Mouse (Mus musculus): ENCODE results near the gene Slco3a1.
A peak's percentile ranks its signal among the peaks of the same experiment; 100 is the strongest.

Gene Slco3a1

DNA sequence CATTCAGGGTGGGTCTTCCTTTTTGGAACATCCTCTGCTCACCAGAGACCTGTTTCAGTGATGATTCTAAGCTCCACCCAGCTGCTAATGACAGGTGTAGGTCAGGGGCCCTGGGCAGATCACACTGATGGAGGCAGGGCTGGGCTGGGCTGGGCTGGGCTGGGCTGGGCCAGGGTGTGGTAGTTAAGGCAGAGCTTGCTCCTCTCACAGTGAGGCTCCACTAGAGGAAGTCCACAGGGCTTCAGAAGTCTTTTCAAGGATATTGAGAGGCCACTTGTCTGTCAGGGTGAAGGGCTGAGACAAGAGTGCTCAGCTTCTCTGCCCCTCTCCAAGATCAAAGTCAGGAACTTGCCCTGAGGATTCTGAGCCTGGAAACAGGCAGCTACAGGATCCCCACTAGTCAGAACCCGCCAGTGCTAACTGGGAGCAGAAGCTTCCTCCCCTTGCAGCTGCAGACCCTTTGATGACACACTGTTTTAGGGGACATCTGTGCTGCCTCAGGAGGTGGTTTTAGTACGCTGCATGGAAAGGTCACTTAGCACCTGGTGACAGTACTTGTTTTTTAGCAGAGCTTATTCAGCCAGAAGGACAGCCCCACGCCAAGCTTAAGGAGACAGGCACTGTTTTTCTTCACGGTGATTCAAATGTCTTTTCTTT is 213.3 kb downstream of the Slco3a1 start:
- DNase-seq, result no peak

GRCm38 (mm10) chr7:74340419-74340954 is 214.1 kb downstream of the Slco3a1 start:
- no peak for DNase-seq

- DNase-seq, result peak; percentile 59 to 76
Measured at GRCm38 (mm10) chr7:74337677-74338420, 216.7 kb downstream of the Slco3a1 start.

DNA sequence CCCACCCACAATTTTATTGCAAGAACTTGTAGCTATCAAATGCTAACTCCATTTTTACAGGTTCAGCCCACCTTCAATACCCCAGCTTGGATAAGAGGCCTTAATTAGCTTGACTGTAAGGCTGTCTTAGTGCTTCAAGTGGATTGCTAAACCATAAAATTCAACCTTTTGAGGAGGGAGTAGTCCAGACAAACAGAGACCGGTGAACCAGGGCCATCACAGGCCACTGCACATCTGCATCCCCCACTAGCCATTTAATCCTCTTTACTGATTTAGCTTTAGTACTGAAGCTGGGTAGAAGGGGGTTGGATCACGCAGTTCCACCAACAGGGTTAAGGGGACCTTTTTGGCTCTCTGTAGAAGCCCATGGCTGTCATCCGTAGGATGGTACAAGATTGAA is 222.3 kb downstream of the Slco3a1 start:
- no peak for DNase-seq

GRCm38 (mm10) chr7:74330858-74331726 is 223.5 kb downstream of the Slco3a1 start:
- no peak for DNase-seq

- DNase-seq, result no peak
Measured at GRCm38 (mm10) chr7:74330117-74330857, 224.3 kb downstream of the Slco3a1 start.

GRCm38 (mm10) chr7:74329004-74329403 is 225.6 kb downstream of the Slco3a1 start:
- DNase-seq, result no peak

DNA sequence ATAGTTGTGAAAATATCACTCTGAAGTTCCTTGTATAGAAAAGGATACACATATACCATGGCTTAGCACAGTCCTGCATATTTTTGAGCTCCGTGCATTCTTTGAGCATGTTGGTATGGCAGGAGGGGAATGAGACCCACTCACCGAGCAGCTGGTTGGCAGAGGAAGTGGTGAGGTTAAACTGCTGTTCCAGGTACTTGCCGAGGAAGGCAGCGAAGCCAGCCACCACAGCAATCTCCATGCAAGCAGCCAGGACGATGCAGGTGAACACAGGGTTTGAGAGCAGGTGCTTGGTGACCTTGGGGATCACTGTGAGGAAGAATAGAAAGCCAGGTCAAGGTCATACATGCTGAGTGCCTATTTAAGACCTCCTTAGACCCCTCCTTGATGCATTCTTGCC is 226.9 kb downstream of the Slco3a1 start:
- no peak for DNase-seq

GRCm38 (mm10) chr7:74325052-74325451 is 229.5 kb downstream of the Slco3a1 start:
- DNase-seq, result no peak

GRCm38 (mm10) chr7:74323683-74324082 is 230.9 kb downstream of the Slco3a1 start:
- DNase-seq, result peak in 1 of 2 experiments; percentile 17

- no peak for DNase-seq
Measured at GRCm38 (mm10) chr7:74323194-74323593, 231.4 kb downstream of the Slco3a1 start.

GRCm38 (mm10) chr7:74320635-74321034 is 233.9 kb downstream of the Slco3a1 start:
- DNase-seq, result no peak

DNA sequence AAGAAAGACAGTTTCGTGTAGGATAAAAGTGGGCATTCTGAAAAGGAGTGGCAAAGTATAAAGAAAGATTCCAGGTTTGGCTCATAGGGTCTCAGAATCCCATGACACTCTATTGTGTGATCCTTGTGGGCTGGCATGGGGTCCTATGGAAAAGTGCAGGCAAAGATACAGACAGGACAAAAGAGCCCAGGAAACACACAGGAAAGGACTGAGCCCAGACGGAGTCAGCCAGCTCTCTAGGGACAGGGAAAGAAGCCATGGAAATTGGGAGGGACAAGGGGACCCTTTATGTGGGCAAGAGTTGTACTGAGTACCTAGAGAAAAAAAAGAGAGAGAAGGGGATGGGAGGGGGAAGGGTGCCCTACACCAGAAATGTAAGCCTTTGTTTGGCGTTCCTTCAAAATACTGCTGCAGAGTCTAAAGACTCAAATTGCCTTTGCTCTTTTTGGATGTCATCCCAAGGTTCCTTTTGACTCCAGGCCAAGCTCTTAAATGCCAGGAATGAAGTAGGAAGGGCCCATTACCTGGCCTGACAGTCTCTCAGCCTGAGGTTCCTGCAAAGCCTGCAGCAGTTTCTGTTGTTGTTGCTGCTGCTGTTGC is 238.6 kb downstream of the Slco3a1 start:
- DNase-seq, result peak; percentile 64 to 77

DNA sequence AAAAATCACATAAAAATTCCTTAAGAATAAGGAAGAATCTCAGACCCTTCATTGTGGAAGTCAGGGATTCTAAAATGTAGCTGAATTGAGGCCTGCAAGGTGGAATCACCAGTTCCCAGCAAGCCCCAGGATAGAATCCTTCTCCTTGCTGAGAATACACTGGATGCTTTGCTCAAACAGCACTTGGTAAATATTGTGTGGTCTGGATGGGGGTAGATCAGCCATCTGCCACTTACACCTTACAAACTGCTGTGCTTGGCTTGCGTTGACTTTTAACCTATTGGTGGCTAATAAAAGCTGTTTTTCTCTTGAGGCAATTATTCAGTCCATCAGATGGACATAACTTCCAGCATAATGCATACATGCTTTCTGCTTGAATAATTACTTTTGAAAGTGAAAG is 240.3 kb downstream of the Slco3a1 start:
- DNase-seq, result peak; percentile 29 to 60

GRCm38 (mm10) chr7:74313279-74314105 is 241.1 kb downstream of the Slco3a1 start:
- DNase-seq, result peak in 1 of 2 experiments; percentile 34

DNA sequence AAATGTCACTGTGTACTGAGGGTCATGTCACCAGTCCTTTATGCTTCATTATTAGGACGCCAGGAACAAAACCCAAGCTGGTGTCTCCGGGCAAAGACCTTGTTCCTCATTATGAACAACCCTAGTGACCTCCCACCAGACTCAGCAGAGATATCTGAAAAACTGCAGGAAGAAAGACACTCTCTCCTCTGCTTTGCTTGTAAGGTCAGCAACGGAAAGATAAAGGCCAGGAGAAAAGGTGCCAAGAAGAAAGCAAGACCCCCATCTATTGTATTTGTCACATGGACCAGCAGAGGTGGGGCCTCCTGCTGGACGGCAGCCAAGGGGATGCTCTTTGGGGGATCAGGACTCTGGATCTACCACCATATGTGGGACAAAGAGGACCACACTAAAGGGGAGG is 243.0 kb downstream of the Slco3a1 start:
- DNase-seq, result no peak

GRCm38 (mm10) chr7:74303611-74304300 is 250.8 kb downstream of the Slco3a1 start:
- DNase-seq, result no peak

GRCm38 (mm10) chr7:74303081-74303480 is 251.5 kb downstream of the Slco3a1 start:
- no peak for DNase-seq

GRCm38 (mm10) chr7:74286531-74286930 is 268.0 kb downstream of the Slco3a1 start:
- no peak for DNase-seq

GRCm38 (mm10) chr7:74280371-74280770 is 274.2 kb downstream of the Slco3a1 start:
- DNase-seq, result peak in 1 of 2 experiments; percentile 32
